Mouse (Mus musculus) G1E-ER4 (cell line): ENCODE data around the gene Dpy19l1. TPM values are rescaled to one million over a fixed set of nuclear protein-coding genes. Genes with fewer than 3 reads are reported as not detected.

Experiments used
- GATA1 ChIP-seq: IDR thresholded peaks from one replicate; pipeline ENCODE4 v1.8.0; 2012; ENCODE audit warnings: low read length, inconsistent platforms
- polyA plus RNA-seq: library from polyadenylated mRNA; stranded (reverse); fragments of >175 nt; gene quantifications from 2 replicates; pipeline ENCODE4 v1.2.3, GENCODE M21; 2012

Gene Dpy19l1
- polyA plus RNA-seq, 1 experiment: 29.7 TPM

DNA sequence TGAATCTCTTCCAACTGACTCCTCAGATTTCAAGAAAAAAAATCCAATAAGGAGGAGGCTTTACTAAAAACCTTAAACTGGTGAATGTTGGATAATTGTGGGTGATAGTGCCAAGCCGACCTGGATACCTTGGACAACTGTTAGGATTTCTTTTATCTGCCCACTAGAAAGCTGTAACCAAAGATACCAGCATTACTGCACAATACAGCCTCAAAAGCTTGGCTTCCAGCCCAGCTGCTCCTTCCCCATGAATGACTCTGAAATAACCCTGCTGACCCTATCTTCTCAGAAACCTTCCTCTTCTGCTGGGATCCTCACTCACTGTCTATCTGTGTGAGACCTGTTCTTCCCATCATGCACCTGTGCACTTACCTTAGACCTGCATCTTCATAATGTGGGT lies 81.1 kb downstream of the Dpy19l1 start:
- no peak for TF ChIP-seq GATA1

DNA sequence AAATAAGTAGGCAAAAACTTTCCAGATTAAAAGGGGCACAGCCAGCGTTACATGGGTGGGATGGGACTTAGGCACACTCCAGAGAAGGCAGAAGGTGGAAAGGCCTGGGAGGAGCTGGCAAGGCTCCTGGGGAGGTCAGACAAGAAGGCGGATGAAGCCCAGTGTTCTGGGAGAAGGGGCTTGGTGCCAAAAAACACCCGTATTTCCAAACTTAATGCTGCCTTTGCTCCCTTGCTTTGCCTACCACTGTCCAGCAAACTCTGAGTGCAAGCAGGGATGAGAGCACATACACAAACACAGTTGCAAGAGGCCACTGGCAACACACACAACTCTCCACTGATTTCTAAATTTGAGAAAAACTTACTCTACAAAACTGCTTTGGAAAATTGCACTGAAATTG lies 81.7 kb downstream of the Dpy19l1 start:
- no peak for TF ChIP-seq GATA1

DNA sequence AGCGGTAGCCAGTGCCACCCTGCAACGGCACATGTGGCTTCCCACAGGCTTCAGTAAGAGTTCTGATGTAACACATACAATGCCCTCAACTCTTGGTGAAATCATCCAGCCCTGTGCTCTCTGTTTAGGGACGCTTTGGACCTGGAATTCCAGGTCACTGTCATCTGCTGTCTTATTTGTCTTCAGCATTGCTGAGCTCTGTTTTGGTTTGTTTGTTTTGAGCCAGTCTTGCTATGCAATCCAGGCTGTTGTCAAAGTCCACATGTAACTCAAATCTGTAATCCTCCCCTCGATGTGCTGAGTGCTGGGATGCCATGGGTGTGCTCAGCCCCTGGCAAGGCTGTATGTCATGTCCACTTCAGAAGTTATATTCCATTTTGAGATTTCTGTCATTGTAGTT lies 82.8 kb downstream of the Dpy19l1 start:
- TF ChIP-seq GATA1: no peak

- no peak for TF ChIP-seq GATA1
These were observed 84.7 kb downstream of the Dpy19l1 start for GRCm38 (mm10) chr9:24418281-24418680.

DNA sequence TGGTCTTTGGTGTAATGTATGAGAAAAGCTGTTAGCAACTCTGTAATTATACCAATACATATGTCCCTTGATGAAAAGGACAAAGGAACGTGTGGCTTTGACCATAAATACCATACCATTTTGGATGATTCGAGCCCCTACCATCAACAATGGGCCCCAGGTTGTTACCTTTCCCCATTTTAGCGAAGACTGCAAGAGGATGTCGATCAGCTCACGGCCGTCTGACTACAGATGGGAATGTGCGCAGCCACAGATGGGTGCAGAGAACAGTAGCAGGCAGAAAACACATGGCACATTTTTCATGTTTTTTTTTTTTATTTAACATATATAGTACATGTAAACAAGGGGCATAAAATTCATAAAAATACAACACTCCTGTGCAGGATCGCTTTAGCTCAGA lies 91.5 kb downstream of the Dpy19l1 start:
- no peak for TF ChIP-seq GATA1

DNA sequence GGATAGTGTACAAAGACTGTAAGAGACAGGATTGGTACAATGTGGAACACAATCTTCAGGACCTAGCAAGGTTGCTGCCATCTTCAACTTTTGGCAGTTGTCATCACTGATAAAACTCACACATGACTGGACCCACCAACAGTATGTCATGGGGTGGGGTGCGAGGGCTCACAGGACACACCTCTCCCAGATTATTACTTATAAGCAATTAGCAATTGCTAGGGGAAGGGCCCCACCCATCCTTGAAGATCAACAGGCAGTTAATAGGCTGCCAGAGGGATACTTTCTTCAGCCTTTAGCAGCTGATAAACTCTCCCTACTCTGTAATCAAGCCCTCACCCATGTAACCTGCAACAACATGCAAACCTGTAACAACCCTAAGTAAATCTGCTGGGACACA lies 92.5 kb downstream of the Dpy19l1 start:
- no peak for TF ChIP-seq GATA1

DNA sequence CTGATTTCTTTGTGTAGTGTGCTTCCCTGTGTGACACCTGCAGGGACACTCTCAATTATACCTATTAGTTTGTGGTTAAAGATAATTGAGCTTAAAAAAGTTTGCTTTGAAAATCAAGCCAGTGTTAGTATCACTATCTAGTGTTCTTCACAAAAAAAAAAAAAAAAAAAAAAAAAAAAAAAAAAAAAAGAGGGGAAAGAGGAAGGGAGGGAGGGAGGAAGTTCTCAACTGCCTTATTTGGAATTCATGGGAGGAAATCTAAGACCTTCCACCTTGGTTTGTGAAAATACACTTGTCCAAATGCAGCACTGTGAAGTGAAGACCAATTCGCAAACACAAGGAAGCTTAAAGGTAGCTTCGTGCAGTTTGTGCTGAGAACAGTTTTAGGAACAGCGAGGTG lies 94.9 kb downstream of the Dpy19l1 start:
- no peak for TF ChIP-seq GATA1

GRCm38 (mm10) chr9:24394146-24394545 lies 108.8 kb downstream of the Dpy19l1 start:
- TF ChIP-seq GATA1: no peak

GRCm38 (mm10) chr9:24390807-24391370 lies 112.1 kb downstream of the Dpy19l1 start:
- TF ChIP-seq GATA1: no peak

DNA sequence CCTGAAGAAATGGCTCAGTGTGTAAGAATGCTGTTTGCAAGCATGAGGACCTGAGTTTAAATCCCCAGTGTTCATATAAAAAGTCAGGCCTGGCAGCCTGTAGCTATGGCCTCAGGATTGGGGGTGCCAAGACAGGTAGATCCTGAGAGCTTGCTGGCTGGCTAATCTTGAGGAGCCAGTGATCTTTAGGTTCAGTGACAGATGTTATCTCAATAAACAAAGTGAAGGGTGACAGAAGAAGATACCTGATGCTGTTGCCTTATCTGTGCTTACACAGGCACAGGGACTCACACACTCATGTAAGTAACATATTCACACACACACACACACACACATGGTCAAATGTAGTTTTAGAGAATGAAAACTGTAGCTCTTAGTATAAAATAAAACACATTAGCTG lies 115.7 kb downstream of the Dpy19l1 start:
- TF ChIP-seq GATA1: no peak

- TF ChIP-seq GATA1: no peak
These were observed 123.6 kb downstream of the Dpy19l1 start for GRCm38 (mm10) chr9:24379321-24379720.

- no peak for TF ChIP-seq GATA1
These were observed 124.1 kb downstream of the Dpy19l1 start for GRCm38 (mm10) chr9:24378848-24379247.

Other genes starting within 250 kb of the Dpy19l1 start
- not detected in 2 replicates for gene Cypt4, start 122.1 kb upstream of the Dpy19l1 start, polyA plus RNA-seq
- not detected in 2 replicates for gene Dpy19l2, start 193.2 kb upstream of the Dpy19l1 start, polyA plus RNA-seq